In genomic region chrX:107143930-107144329, GRCm38 (mm10) we compare ENCODE assay signal across 31 mouse cellular contexts. TPM values are rescaled to one million over a fixed set of nuclear protein-coding genes. Genes with fewer than 3 reads are reported as not detected.
A peak's percentile ranks its signal among the peaks of the same experiment; 100 is the strongest.
DNase-seq lines count a peak whose midpoint lies in the region; ATAC-seq and TF ChIP-seq lines count a peak whose summit lies in the region.
"Had no signal": no experiment of that assay in that cellular context is flagged by ENCODE, and none has a peak within 500 bp of the region (broad histone marks: within the 10 kb centered on the region; RNA-seq: fewer than 3 reads in every experiment).

No protein-coding gene starts in this region.

- DNase-seq in 416B (ENCODE audit: low read depth) = peak; percentile 1
- DNase-seq in heart, adult 2 months = no peak
- DNase-seq in retina, embryonic 14.5 days (ENCODE audit: low spot score) = no peak
- DNase-seq in lung, postnatal 25 days (ENCODE audit: low spot score) = no peak
- DNase-seq: adrenal gland, adult 8-10 months; adrenal gland, postnatal 25 days; B cell, adult 2 months; cerebellum, adult 2 months; cerebellum, adult 9-11 months; cerebellum, postnatal 36 days; gastrocnemius, postnatal 10 days; gastrocnemius, postnatal 36 days; heart, adult 11 months; heart, postnatal 10 days; heart, postnatal 4 days had no signal

- TF ChIP-seq CTCF in heart, adult 2 months (IDR thresholded peaks at IDR 0.05) = no peak

- 43% methylated on average over 2 of the region's 2 CpGs for WGBS in heart, adult 2 months

- no peak overlapping the region for H3K27ac ChIP-seq in heart, adult 2 months
- H3K27ac ChIP-seq: forebrain, embryonic 10.5 days; forebrain, embryonic 13.5 days; heart, embryonic 15.5 days; hindbrain, embryonic 14.5 days; hindbrain, postnatal 0 days had no signal

- H3K9ac ChIP-seq in heart, adult 2 months (ENCODE audit: low read depth, low read length) = no peak overlapping the region
- H3K9ac ChIP-seq: forebrain, embryonic 13.5 days; heart, embryonic 12.5 days; heart, embryonic 15.5 days; hindbrain, embryonic 14.5 days had no signal

- TF ChIP-seq POLR2A in heart, adult 2 months (IDR thresholded peaks at IDR 0.05; ENCODE audit: insufficient read depth, low read depth, low read length) = no peak

- no peaks in the 10 kb centered on the region for H3K4me1 ChIP-seq in heart, adult 2 months (ENCODE audit: control insufficient read depth, insufficient read depth, low read length)
- H3K4me1 ChIP-seq: forebrain, embryonic 10.5 days; forebrain, embryonic 13.5 days; heart, embryonic 12.5 days; heart, embryonic 15.5 days had no signal

- no peak overlapping the region for H3K4me3 ChIP-seq in heart, adult 2 months
- H3K4me3 ChIP-seq: forebrain, embryonic 10.5 days; forebrain, embryonic 13.5 days; heart, embryonic 12.5 days; heart, embryonic 15.5 days had no signal

- H3K27me3 ChIP-seq in heart, adult 2 months (ENCODE audit: control insufficient read depth, insufficient read depth, low read length) = no peaks in the 10 kb centered on the region
- H3K27me3 ChIP-seq: CH12.LX; forebrain, embryonic 13.5 days; heart, embryonic 12.5 days; heart, embryonic 15.5 days had no signal

- ATAC-seq in common myeloid progenitor, adult 5-6 weeks (replicated peaks; ENCODE audit: low read depth, poor library complexity, severe bottlenecking) = 0 out of 2 replicates have a peak, but pooled peaks have one; percentile 36
- ATAC-seq in megakaryocyte, adult 5-6 weeks (ENCODE audit: poor library complexity, severe bottlenecking) = peak; percentile 79
- ATAC-seq: forebrain, embryonic 13.5 days; forebrain, embryonic 16.5 days; hindbrain, postnatal 0 days; inflammation-experienced regulatory T-cells, adult 6 months; intestine, embryonic 16.5 days had no signal

- intact Hi-C loops in heart, adult 2 months (cut with DNase I) = no loop called here

- TF ChIP-seq EP300 in heart, adult 2 months (IDR thresholded peaks at IDR 0.05; ENCODE audit: insufficient read depth, low read depth, low read length) = no peak

- no peaks in the 10 kb centered on the region for H3K79me2 ChIP-seq in heart, adult 2 months (replicated peaks; ENCODE audit: control insufficient read depth, insufficient read depth, low read length)

- no peaks in the 10 kb centered on the region for H3K36me3 ChIP-seq in heart, adult 2 months (ENCODE audit: control insufficient read depth, insufficient read depth, low read length)
- H3K36me3 ChIP-seq: forebrain, embryonic 10.5 days; G1E; heart, embryonic 12.5 days; heart, embryonic 15.5 days had no signal

RNA-seq across cellular contexts. Expression of gene P2ry10b, which starts 4.8 kb away (rescaled TPM):
- total RNA-seq in common myeloid progenitor, adult 5-6 weeks (2017) = 0.58 and 1.1 TPM in 2 replicates
- total RNA-seq in megakaryocyte, adult 5-6 weeks (2015) = 17.7 and 18.4 TPM in 2 replicates
- total RNA-seq in megakaryocyte, adult 5-6 weeks (2017) = 13.5 and 15.5 TPM in 2 replicates
- 1 to 10 TPM in 1 of 2 experiments, under 1 TPM in 1; 0.55 to 1.2 TPM for total RNA-seq in heart, adult 2 months (2021)
- polyA plus RNA-seq in heart, adult 2 months (2012; rRNA removed) = 1.7 and 3.7 TPM in 2 replicates

RNA-seq across cellular contexts. Expression of gene P2ry10, which starts 55.6 kb away (rescaled TPM):
- total RNA-seq in common myeloid progenitor, adult 5-6 weeks (2017) = 2.0 and 4.3 TPM in 2 replicates
- 5.6 and 5.7 TPM in 2 replicates for total RNA-seq in megakaryocyte, adult 5-6 weeks (2015)
- total RNA-seq in megakaryocyte, adult 5-6 weeks (2017) = 11.1 and 12.6 TPM in 2 replicates
- total RNA-seq in heart, adult 2 months (2021) = under 1 TPM; 0.21 to 0.32 TPM
- polyA plus RNA-seq in heart, adult 2 months (2012; rRNA removed) = 0.35 and 0.37 TPM in 2 replicates
- total RNA-seq: adrenal gland, postnatal 25 days; gastrocnemius, adult 18-20 months; heart, postnatal 4 days; hindbrain, postnatal 0 days had no signal
- polyA plus RNA-seq: cerebellum, adult 2 months; embryonic facial prominence, embryonic 11.5 days; forebrain, embryonic 10.5 days; forebrain, embryonic 13.5 days; forebrain, embryonic 16.5 days; heart, embryonic 12.5 days; hindbrain, embryonic 11.5 days; hindbrain, embryonic 14.5 days; hindbrain, postnatal 0 days had no signal
